Mouse (Mus musculus): ENCODE results near the gene Prl8a8. TPM values are rescaled to one million over a fixed set of nuclear protein-coding genes. Genes with fewer than 3 reads are reported as not detected.

Gene Prl8a8
- polyA plus RNA-seq (2015; fragmentation: Nextera tagmentation; extraction: Ambion mirVana) = not detected in 2 replicates

- Histone ChIP-seq H3K27me3 (no peaks in the 10 kb centered on the region), H3K4me2 (no peak within 1 kb of the TSS), H3K4me1 (replicated peaks) (no peaks in the 10 kb centered on the region), H3K27ac (replicated peaks) (no peak within 1 kb of the TSS), H3K9me3 (no peaks in the 10 kb centered on the region), H3K36me3 (no peaks in the 10 kb centered on the region), H3K9ac (no peak within 1 kb of the TSS), H3K4me3 (no peak within 1 kb of the TSS)
- ATAC-seq (ENCODE audit: low FRiP score, low read depth) = no peak
- 91% methylated on average over 4 of the region's 4 CpGs for WGBS
Measured at GRCm38 (mm10) chr13:27513117-27513516, at the start of gene Prl8a8. Prl8a8 (minus strand) TSS chr13:27513217.

GRCm38 (mm10) chr13:27553336-27553735 is 40.3 kb upstream of the Prl8a8 start:
- Histone ChIP-seq H3K27me3 (no peaks in the 10 kb centered on the region), H3K4me1 (replicated peaks) (no peaks in the 10 kb centered on the region), H3K4me3 (no peak overlapping the region), H3K36me3 (no peaks in the 10 kb centered on the region), H3K27ac (replicated peaks) (no peak overlapping the region), H3K9me3 (no peaks in the 10 kb centered on the region), H3K9ac (no peak overlapping the region), H3K4me2 (no peak overlapping the region)
- no peak for ATAC-seq (ENCODE audit: low FRiP score, low read depth)

GRCm38 (mm10) chr13:27523156-27523555 is 10.1 kb upstream of the Prl8a8 start:
- Histone ChIP-seq H3K36me3 (no peaks in the 10 kb centered on the region), H3K9me3 (no peaks in the 10 kb centered on the region), H3K4me2 (no peak overlapping the region), H3K4me1 (replicated peaks) (no peaks in the 10 kb centered on the region), H3K4me3 (no peak overlapping the region), H3K27ac (replicated peaks) (no peak overlapping the region), H3K9ac (no peak overlapping the region), H3K27me3 (no peaks in the 10 kb centered on the region)
- WGBS = 90% methylated on average over 4 of the region's 4 CpGs
- ATAC-seq (ENCODE audit: low FRiP score, low read depth) = no peak

- H3K9me3 ChIP-seq = no peaks in the 10 kb centered on the region
- H3K4me1 ChIP-seq (replicated peaks) = no peaks in the 10 kb centered on the region
- no peak overlapping the region for H3K4me2 ChIP-seq
- ATAC-seq (ENCODE audit: low FRiP score, low read depth) = no peak
- H3K36me3 ChIP-seq = no peaks in the 10 kb centered on the region
- H3K4me3 ChIP-seq = no peak overlapping the region
- no peak overlapping the region for H3K9ac ChIP-seq
- H3K27ac ChIP-seq (replicated peaks) = no peak overlapping the region
- H3K27me3 ChIP-seq = no peaks in the 10 kb centered on the region
- 98% methylated on average over 1 of the region's 1 CpGs for WGBS
Measured at GRCm38 (mm10) chr13:27507645-27508044, 5.4 kb downstream of the Prl8a8 start.

Other genes with a start within 250 kb of the Prl8a8 start
- gene Prl6a1, start 200.6 kb downstream of the Prl8a8 start, polyA plus RNA-seq (2015; fragmentation: Nextera tagmentation; extraction: Ambion mirVana) = not detected in 2 replicates
- not detected in 2 replicates for gene Prl8a2, start 167.5 kb downstream of the Prl8a8 start, polyA plus RNA-seq (2015; fragmentation: Nextera tagmentation; extraction: Ambion mirVana)
- not detected in 2 replicates for gene Prl2b1, start 122.4 kb downstream of the Prl8a8 start, polyA plus RNA-seq (2015; fragmentation: Nextera tagmentation; extraction: Ambion mirVana)
- not detected in 2 replicates for gene Prl8a6, start 74.5 kb downstream of the Prl8a8 start, polyA plus RNA-seq (2015; fragmentation: Nextera tagmentation; extraction: Ambion mirVana)
- not detected in 2 replicates for gene Prl8a9, start 51.4 kb upstream of the Prl8a8 start, polyA plus RNA-seq (2015; fragmentation: Nextera tagmentation; extraction: Ambion mirVana)
- not detected in 2 replicates for gene Prl8a1, start 69.0 kb upstream of the Prl8a8 start, polyA plus RNA-seq (2015; fragmentation: Nextera tagmentation; extraction: Ambion mirVana)
- gene Prl7b1, start 97.4 kb upstream of the Prl8a8 start, polyA plus RNA-seq (2015; fragmentation: Nextera tagmentation; extraction: Ambion mirVana) = not detected in 2 replicates
- gene Prl7a1, start 129.3 kb upstream of the Prl8a8 start, polyA plus RNA-seq (2015; fragmentation: Nextera tagmentation; extraction: Ambion mirVana) = not detected in 2 replicates
- gene Prl7a2, start 154.8 kb upstream of the Prl8a8 start, polyA plus RNA-seq (2015; fragmentation: Nextera tagmentation; extraction: Ambion mirVana) = not detected in 2 replicates
- not detected in 2 replicates for gene Prl7d1, start 203.5 kb upstream of the Prl8a8 start, polyA plus RNA-seq (2015; fragmentation: Nextera tagmentation; extraction: Ambion mirVana)